Mouse (Mus musculus) testis, postnatal 10 days (tissue): ENCODE data around the gene BC049715.
"Not testable (repeated sequence)": the region's sequence is repeated elsewhere in the genome, so short reads cannot be mapped to it uniquely, and the experiment has no call there.

Source experiments
- DNase-seq: peaks from one replicate; pipeline ENCODE4 v3.0.0; 2021; ENCODE audit warnings: low spot score

BC049715 gene

DNA sequence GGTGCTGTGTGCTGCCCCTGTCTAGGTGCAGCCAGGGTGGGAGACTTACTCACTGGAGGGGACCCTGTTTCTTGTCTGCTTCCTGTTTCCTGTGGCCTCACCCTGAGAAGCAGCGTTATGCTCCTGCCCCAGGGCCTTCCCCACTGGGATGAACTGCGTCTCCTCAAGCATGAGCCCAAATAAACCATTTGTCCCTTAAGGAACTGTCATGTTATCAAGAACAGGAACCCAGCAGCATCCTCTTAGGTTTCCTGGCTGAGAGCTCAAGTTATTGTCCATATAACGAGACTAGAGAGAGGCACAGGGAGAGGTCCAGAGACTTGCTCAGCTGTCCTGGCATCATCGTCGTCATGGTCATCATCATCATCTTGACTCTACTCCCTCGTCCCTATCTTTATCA lies 22.8 kb downstream of the BC049715 start:
- no peak for DNase-seq

DNA sequence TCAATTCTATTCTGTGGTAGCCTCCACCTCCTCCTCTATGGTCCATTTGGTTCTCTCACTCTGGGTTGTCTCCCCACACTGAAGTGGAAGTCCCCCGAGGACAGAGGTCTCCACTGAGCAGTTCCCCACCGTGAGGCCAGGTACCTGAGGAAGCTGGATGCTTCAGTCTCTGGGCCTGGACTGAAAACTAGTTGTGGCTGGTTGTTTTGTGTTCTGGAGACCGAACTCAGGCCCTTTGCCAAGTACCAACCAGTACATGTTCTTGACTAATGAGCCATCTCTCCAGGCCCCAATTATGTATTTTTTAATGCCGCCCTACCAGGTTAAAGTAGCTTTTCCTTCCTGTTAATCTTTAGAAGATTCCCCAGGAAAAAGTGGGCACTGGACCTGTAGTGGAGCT lies 24.9 kb downstream of the BC049715 start:
- no peak for DNase-seq

DNA sequence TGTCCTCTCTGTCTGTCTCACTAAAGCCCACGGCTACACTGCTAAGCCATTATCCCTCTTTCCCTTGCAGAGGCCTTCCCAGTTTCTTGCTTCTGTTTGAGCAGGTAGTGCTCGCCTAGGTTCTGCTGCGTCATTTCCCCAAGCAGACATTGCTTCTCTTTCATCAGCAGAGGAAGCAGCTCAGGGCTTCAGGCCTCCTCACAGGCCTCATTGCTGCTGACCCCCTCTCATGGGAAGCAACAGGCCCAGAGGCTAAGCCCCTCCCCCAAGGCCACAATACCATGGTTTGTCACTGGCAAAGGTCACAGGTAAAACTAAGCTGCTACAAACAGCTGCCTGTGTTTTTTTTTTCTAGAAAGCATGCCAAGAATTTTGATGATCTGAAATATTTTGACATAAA lies 25.3 kb downstream of the BC049715 start:
- DNase-seq: no peak

DNA sequence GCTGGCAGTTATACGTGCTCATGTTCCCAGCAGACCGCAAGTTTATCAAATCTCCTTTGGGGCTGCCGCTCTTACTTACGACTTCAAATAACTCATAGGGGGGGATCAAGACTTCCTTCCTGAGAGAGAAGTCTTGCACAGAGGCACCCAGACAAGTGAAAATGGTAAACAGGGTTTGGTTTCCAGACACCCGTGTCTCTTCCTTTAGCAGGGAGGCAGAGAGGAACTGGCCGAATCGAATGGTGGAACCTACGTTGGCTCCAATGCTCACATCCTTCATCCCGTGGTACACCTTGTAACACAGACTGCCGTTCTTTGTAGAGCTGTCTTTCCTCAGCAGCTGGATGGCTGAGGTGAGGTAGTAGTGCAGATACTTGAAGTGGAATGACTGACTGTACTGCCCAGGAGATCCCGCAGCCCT lies 26.9 kb downstream of the BC049715 start:
- no peak for DNase-seq

DNA sequence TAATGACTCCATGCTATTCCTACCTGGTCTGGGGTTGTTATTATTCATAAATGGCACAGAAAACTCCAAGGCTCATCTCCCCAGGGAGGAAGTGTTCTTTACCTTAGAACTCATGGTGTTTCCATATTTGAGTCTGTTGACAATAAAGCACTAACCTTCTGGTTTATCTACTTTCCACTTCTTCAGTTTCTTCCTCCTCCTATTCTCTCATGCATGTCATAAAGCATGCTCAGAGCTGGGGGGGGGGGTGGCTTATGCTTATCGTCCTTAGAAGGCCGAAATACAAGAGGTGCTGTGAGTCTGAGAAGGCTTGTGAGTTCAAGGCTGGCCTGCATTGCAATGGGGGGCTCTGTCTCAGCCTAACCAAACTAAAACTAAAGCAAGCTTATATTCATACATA lies 27.8 kb downstream of the BC049715 start:
- no peak for DNase-seq

DNA sequence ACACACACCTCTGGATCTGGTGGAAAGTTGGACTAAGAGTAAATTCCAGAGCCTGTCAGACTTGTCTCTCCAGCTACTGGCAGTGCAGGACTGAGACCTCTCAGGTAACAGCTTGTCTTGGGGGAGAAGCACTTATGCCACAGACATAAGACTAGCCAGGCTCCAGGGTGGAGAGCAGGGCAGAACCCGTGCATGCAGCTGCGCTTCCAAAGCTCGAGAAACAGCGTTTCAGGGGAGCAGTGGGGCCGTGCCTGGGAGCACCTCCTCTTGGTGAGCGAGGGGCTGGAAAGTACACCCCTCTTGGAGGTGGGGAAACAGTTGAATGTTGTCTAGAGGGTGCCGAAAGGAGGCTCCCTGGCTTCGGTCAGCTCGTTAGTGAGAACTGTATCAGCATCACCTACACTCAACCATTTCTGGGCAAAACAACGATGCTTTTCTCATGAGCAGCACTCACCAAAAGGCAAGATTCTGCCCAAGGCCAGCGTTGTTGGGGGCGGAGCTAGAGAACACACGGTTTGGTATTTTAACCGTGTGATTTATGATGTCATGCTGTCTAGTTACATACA lies 28.7 kb downstream of the BC049715 start:
- no peak for DNase-seq

DNA sequence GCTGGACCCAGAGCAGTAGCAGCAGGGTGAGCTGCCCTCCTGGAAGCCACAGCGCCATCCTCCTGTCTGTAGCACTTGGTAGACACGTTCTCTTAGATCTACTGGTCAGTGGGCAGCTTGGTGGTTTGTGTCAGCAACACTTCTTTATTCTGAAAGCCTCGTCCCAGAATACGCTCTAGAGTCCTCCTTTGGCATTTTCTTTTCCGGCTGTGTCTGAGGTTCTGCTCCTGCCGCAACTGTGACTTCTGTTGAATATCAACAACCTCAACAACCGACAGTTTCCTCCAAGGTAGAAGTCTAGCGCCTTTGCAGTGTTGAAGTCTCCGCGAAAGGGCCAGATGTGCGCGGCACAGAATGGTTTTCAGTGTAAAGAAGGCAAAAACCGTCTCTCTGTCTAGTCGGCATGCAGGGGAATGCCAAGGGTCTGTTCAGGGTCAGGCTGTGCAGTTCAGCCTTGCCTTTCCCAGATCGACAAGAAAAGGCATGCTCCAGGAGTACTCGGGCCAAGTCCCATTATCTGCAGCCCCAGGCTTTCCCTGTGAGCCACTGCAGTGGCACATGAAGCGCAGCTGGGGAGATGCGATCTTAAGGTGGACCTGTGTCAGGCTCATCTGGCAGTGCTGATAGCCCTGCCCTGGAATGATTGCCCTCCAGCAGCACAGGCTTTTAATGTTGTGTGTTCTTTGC lies 29.9 kb downstream of the BC049715 start, which contains the start of gene Art4:
Gene Art4, minus strand, starts transcription at position 548 of the 687 bp plus-strand sequence.
- no peak for DNase-seq

DNA sequence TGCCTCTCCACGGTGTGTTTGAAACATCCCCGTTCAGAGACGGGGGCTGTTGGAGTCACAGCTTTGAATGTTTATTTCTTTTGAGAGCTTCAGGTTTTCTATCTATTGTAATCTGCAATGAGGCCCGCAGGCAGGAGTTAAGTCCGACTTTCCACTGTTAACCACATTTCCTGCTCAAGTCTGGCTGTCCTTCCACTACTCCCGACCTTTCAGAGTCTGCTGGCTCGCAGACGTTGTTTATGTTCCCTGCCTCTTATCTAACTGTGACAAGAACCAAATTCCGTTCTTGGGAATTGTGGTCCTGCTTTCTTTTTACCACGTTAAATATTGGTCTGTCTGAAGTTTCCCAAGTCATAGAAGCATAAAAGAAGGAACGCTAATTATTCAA lies 30.4 kb downstream of the BC049715 start:
- DNase-seq: no peak

DNA sequence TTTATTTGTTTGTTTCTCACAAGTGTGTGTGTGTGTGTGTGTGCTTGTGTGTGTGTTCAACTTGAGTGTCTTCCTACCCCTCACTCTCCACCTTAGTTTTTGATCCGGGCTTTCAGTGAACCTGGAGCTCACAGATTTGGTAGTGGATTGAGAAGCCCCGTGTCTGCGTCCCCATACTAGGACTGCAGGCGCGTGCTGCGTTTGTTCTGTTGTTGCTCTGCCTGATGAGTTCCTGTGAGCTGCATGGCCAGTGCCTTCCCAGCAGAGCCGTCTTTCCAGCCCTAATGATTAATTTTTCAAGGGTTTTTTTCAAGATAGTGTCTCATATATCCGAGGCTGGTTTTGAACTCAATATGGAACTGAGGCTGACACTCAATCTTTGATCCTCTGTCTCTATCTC lies 31.0 kb downstream of the BC049715 start:
- no peak for DNase-seq

DNA sequence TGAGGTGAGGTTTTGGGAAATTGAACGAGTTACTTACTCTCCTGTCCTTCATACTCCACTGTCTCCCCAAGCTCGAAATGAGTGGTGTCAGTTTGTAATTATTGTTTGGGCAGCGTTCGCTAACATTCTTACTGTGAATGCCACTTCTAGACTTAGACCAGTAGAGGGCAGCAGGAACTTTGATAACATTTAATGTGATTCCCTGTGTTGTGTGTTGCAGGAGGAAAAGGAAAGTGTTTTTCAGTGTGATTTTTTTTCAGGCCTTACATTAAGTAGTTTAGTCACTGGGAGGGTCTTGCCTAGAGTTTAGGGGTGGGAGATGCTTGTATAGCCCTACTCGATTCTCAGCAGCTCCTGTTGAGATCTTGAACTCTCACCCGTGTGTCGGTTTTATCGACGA lies 33.6 kb downstream of the BC049715 start:
- no peak for DNase-seq

DNA sequence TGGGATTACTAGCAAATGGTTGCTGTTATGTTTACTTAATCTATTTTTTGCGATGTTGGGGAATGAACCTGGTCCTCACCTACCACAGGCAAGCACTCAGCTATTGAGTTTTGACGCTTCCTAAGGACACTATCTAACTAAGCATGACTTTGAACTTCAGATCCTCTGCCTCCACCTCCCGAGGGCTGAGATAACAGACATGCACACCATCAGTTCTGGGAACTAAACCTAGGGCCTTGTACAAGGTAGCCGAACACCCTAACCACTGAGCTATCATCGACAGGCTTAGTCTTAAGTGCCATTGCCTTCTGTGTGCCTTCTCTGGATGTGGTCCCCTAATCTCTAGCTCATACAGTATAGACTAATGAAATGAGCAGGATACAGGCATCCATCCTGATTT lies 37.9 kb downstream of the BC049715 start:
- no peak for DNase-seq

DNA sequence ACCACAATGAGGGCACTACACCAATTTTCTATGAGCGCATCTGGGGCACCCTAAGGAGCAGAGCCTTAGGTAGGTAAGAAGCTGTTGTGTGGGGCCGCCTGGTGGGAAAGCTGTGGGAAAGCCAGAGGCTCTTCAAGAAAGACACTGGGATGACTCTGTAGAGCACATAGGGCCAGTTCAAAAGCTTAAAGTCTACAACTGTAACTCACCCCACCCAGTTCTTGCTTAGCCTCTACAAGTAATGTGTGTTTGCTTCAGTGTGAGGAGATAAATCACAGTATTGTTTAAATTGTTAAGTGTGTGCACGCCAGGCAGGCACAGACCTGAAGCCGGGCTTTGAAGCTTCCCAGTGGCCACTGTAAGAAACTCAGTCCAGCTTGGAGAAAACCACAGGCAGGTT lies 38.7 kb downstream of the BC049715 start:
- no peak for DNase-seq

DNA sequence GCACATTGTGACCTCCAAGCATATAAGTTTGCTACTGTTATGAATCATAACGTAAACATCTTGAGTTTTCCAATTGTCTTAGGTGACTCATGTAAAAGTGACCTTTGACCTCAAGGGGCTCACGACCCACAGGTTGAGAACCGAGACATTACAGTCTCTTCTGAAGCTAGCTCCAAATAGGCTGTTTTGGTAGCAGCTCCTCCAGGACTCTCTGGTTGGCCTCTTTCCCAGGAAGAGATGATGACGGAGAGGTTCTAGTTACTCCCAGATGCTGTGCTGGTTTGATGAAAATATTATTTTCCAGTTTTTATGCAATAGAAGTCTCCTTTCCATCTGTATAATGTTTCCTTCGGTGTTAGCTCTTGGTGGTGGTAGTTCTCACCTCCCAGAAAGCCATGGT lies 41.5 kb downstream of the BC049715 start:
- DNase-seq: no peak

DNA sequence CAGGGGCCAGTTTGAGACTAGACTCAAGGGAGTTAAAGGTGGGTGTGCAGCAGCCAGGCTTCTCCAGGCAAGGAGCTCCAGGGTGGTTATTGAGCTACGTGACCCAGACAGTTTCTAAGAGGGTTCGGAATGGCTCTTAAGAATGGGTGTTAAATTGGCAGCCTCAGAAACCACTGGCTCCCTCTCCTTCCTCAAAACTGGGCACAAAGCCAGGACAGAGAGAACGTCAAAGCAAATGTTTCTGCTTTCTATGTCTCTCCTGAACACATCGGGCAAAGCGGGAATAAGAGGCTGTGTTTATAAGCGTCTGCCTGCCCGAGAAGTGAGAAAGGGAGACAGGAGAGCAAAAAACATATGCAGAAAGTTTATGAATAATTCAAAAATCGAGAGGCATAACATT lies 47.2 kb downstream of the BC049715 start:
- no peak for DNase-seq

DNA sequence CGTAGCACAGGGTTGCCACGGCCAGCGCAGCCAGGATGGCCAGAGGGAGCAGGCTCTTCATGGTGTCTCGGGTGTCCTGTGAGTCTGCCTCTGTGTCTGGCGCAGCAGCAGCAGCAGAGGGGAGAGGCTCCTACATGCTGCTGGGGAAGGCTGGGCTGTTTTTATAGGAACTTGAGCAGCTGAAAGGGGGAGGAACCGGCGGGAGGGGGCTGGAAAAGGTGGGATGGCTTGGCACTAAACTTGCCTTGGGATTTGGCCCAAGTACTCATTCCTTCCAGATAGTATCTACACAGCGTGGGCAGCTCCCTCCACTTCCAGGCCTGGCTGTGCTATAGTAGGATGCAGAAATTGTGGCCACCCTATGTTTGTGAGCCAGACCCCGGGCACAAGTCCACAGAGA lies 48.2 kb downstream of the BC049715 start, which contains the start of gene Mgp:
Gene Mgp, minus strand, starts transcription at position 154 of the 400 bp plus-strand sequence.
- DNase-seq: peak; percentile 70

DNA sequence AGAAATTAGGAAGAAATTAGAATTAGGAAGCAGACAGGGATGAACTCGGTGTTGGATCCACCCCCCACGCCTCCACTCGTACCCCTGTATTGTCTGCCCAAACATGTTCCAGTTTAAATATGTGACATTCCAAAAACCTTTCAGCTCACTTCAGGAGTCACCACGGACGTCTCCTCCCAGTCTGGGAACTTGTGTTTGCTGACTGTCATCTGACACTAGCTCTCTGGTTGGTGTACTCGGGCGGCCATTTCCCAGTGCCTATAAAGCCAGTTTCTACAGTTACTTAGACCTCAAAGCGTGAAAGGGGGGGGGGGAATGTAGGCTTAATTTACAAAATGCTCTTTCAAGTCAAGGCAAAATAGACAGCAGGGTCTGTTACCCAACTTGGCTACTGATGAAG lies 54.3 kb downstream of the BC049715 start:
- no peak for DNase-seq

DNA sequence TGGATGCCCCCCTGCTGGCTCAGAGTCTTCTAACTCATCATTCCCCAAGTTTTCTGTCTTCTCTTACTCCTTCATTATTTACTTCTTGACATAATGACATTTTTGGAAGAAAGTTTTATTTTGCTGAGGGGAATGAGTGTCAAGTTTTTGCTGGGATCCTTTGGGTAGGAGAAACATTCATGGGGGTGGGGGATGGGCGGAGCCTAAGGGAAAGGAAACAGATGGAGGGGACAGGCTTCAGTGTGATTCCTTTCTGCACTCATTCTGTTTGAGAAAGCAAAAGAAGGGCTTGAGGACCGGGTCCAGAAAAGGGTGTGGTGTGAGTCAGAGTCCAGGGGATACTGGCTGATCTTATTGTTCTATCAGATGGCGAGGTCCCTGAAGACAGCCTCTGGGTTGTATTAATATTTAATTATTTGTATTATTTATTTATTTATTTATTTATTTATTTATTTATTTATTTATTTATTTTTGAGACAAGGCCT lies 56.0 kb downstream of the BC049715 start:
- DNase-seq: no peak

DNA sequence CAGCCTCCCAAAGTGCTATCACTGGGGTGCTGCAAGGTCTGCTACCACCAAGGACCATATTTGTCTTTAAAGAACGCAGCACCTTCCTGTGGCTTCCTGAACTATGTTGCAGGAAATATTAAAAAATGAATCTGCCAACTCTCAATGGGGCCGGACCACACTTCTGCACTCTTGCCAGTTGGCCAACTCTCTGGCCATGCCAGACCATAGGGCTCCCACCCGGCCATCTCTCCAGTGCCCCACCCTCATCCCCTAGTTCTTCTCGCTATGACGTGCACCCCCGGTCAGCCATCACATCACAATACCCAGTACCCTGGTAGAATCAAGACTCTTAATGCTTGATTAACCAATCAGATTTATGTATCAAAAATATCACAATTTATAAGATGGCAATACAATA lies 56.5 kb downstream of the BC049715 start:
- no peak for DNase-seq

DNA sequence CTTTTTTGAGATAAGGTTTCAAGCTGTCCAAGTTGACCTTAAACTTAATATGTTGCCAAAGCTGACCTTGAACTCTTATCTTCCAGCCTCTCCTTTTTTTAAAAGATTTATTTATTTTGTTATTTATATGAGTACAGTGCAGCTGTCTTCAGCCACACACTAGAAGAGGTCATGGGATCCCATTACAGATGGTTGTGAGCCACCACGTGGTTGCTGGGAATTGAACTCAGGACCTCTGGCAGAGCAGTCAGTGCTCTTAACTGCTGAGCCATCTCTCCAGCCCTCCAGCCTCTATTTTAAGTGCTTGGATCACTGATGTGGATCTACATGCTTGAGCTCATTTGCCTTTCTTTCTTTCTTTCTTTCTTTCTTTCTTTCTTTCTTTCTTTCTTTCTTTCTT lies 57.3 kb downstream of the BC049715 start:
- DNase-seq: not testable (repeated sequence)

DNA sequence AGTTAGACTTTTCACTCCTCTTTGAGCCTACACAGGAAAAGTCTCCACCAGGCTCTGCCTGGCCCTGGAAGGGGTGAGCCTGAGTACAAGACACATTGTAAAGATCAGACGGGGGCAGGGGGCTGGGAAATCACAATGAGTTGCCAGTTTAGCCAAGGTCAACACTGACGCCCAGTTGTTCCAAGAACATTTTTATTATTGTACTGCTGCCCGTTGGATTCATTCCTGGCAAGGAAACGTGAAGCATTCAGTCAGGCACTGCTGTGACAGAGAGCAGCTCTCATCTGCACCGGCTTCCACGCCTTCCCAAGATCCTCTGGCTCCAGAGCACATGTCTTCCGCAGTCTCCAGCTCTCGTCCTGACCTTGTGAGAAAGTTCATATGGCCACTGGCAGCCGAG lies 60.4 kb downstream of the BC049715 start:
- peak; percentile 69 for DNase-seq

DNA sequence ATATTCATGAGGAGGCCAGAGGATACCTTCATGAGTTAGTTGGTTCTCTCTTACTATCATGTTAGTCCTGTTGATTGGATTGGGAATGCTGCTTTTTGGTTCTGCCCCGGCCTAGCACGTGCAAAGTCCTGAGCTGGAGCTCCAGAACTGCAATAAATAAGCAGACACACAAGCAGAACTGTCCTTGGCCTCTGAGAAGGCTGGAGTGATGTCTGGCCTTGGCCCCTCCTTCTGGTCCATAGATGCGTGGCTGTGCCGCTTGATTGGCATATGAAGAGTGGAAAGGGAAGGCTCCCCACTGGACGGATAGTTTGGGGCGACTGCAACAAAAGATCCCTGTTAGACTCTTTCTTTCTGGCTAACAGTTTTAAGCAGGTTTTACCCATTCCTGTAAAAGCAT lies 61.6 kb downstream of the BC049715 start:
- DNase-seq: no peak

DNA sequence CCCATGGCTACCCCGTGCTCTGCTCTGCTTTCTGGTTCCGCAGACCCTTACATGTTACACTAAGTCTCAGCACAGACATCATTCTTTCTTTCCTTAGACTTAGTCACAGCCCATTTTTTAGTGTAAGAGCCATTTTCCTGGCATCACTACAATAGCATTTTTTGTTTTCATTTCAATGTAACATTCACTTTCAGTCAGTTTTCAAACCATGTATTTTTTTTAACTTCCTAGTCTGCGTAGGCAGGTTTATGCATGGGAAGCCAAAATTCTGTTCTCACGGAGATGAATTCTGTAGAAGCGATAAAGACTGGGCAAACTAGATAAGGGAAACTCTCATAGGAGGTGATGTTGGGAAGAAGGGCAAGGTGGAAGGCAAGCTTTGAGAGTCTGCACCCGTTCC lies 62.1 kb downstream of the BC049715 start:
- no peak for DNase-seq
